Mouse (Mus musculus) WW6 (cell line): ENCODE results near the gene Gm20867.
"Not testable (repeated sequence)": the region's sequence is repeated elsewhere in the genome, so short reads cannot be mapped to it uniquely, and the experiment has no call there.

Experiments used
- DNase-seq: peaks from one replicate; pipeline ENCODE4 v3.0.0-alpha.2; 2013; ENCODE audit warnings: low read depth, low spot score

Gm20867 gene

DNA sequence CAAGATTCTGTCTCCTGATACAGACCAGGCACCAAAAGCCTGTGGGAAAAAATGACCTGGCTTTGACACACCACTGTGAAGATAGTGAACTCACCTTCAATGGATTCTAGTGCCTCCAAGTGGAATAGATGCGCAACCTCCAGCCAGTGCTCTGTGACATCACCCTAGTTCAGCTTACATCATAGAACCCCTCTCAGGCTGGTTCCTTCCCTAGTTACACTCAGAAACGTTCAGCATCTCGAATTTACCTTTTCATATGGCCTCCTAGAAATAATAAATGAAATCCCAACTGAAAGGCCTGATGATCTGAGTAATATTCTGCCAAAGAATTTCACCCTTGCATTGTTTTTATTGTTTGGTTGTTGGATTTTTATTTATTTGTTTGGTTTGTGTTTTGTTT is at the start of gene Gm20867:
Gene Gm20867, minus strand, starts transcription at position 101 of the 400 bp plus-strand sequence.
- DNase-seq = not testable (repeated sequence)
